Mouse (Mus musculus) liver, adult 2 months (tissue): ENCODE results near the gene Ofcc1. TPM values are rescaled to one million over a fixed set of nuclear protein-coding genes. Genes with fewer than 3 reads are reported as not detected.

Experiments
- DNase-seq: peaks from one replicate; pipeline ENCODE4 v3.0.0-alpha.2; 2011; ENCODE audit warnings: low read depth, low spot score; ENCODE audit errors: extremely low read depth
- H3K27ac ChIP-seq: fragments of 200-500 bp; replicated peaks from 2 replicates; pipeline ENCODE4 v1.5.1; 2012; ENCODE audit warnings: low read depth, mild to moderate bottlenecking, control low read depth, inconsistent platforms, low read length; ENCODE audit not compliant: insufficient read depth
- H3K27me3 ChIP-seq: fragments of 200-500 bp; 2 replicates; pipeline ENCODE4 v1.6.1; 2012; ENCODE audit warnings: mild to moderate bottlenecking, moderate library complexity, low read length, inconsistent platforms; ENCODE audit not compliant: control insufficient read depth, insufficient read depth
- H3K36me3 ChIP-seq: fragments of 200-500 bp; 2 replicates; pipeline ENCODE4 v1.6.1; 2012; ENCODE audit warnings: low read length, inconsistent platforms; ENCODE audit not compliant: control insufficient read depth, insufficient read depth
- H3K4me1 ChIP-seq: fragments of 200-500 bp; 2 replicates; pipeline ENCODE4 v1.6.1; 2011; ENCODE audit warnings: low read length; ENCODE audit not compliant: control insufficient read depth, insufficient read depth
- H3K4me3 ChIP-seq: fragments of 200-500 bp; 2 replicates; pipeline ENCODE4 v1.5.1; 2011; ENCODE audit warnings: low read depth, mild to moderate bottlenecking, control low read depth, low read length, moderate library complexity; ENCODE audit not compliant: insufficient read depth
- H3K79me2 ChIP-seq: fragments of 200-500 bp; 2 replicates; pipeline ENCODE4 v1.6.1; 2012; ENCODE audit warnings: inconsistent platforms, mild to moderate bottlenecking, low read length, moderate library complexity; ENCODE audit not compliant: control insufficient read depth, insufficient read depth
- H3K9ac ChIP-seq: fragments of 200-500 bp; 2 replicates; pipeline ENCODE4 v1.6.1; 2012; ENCODE audit warnings: low read depth, mild to moderate bottlenecking, control low read depth, inconsistent platforms, low read length
- CTCF ChIP-seq: fragments of 200-500 bp; IDR thresholded peaks from 2 replicates; pipeline ENCODE4 v1.5.1; 2011; ENCODE audit warnings: low read depth, low read length, control low read depth
- POLR2A ChIP-seq: fragments of 200-500 bp; IDR thresholded peaks from 2 replicates; pipeline ENCODE4 v1.6.1; 2011; ENCODE audit warnings: low read length, control low read depth; ENCODE audit not compliant: insufficient read depth; ENCODE audit errors: extremely low read depth
- WGBS: fragments of 180-500 bp; shearing (Covaris S2); methylation state at CpG from one replicate; pipeline ENCODE4 v1.1.7; 2018; 5-methylcytosine and 5-hydroxymethylcytosine counted together
- polyA plus RNA-seq: library from polyadenylated mRNA; depleted of rRNA; stranded (reverse); fragments of >200 nt; gene quantifications from 2 replicates; pipeline ENCODE4 v1.2.3, GENCODE M21; 2012
- total RNA-seq: library from RNA; depleted of rRNA; stranded (reverse); fragments of >200 nt; gene quantifications from 2 replicates; pipeline ENCODE4 v1.2.3, GENCODE M21; 2014

Gene Ofcc1
- total and polyA plus RNA-seq, 2 experiments = not detected

GRCm38 (mm10) chr13:40028827-40029226 is 332.4 kb downstream of the Ofcc1 start:
- H3K9ac ChIP-seq = no peak overlapping the region
- no peaks in the 10 kb centered on the region for H3K79me2 ChIP-seq
- DNase-seq = no peak
- no peaks in the 10 kb centered on the region for H3K27me3 ChIP-seq
- no peak overlapping the region for H3K4me3 ChIP-seq
- no peaks in the 10 kb centered on the region for H3K36me3 ChIP-seq
- no peak for TF ChIP-seq POLR2A
- no peak for TF ChIP-seq CTCF
- H3K4me1 ChIP-seq = no peaks in the 10 kb centered on the region
- no peak overlapping the region for H3K27ac ChIP-seq
- 88% methylated on average over 4 of the region's 4 CpGs for WGBS

GRCm38 (mm10) chr13:40025816-40026215 is 335.4 kb downstream of the Ofcc1 start:
- no peaks in the 10 kb centered on the region for H3K4me1 ChIP-seq
- H3K9ac ChIP-seq = no peak overlapping the region
- H3K27me3 ChIP-seq = no peaks in the 10 kb centered on the region
- no peaks in the 10 kb centered on the region for H3K36me3 ChIP-seq
- no peak overlapping the region for H3K27ac ChIP-seq
- WGBS = 95% methylated on average over 4 of the region's 4 CpGs
- TF ChIP-seq POLR2A (no peak), CTCF (no peak)
- no peaks in the 10 kb centered on the region for H3K79me2 ChIP-seq
- no peak overlapping the region for H3K4me3 ChIP-seq
- DNase-seq = no peak

- 87% methylated on average over 8 of the region's 8 CpGs for WGBS
- no peak for DNase-seq
- Histone ChIP-seq H3K4me1 (no peaks in the 10 kb centered on the region), H3K27me3 (no peaks in the 10 kb centered on the region), H3K27ac (no peak overlapping the region), H3K36me3 (no peaks in the 10 kb centered on the region), H3K4me3 (no peak overlapping the region), H3K9ac (no peak overlapping the region), H3K79me2 (no peaks in the 10 kb centered on the region)
- TF ChIP-seq CTCF (no peak), POLR2A (no peak)
These were observed 338.0 kb downstream of the Ofcc1 start for GRCm38 (mm10) chr13:40023201-40023777.

- WGBS = 45% methylated on average over 1 of the region's 1 CpGs
- Histone ChIP-seq H3K36me3 (no peaks in the 10 kb centered on the region), H3K27ac (no peak overlapping the region), H3K27me3 (no peaks in the 10 kb centered on the region), H3K4me3 (no peak overlapping the region), H3K79me2 (no peaks in the 10 kb centered on the region), H3K9ac (no peak overlapping the region), H3K4me1 (no peaks in the 10 kb centered on the region)
- TF ChIP-seq POLR2A (no peak), CTCF (no peak)
- DNase-seq = no peak
These were observed 338.6 kb downstream of the Ofcc1 start for GRCm38 (mm10) chr13:40022609-40023008.

- H3K36me3 ChIP-seq = no peaks in the 10 kb centered on the region
- WGBS = 83% methylated on average over 8 of the region's 8 CpGs
- H3K27ac ChIP-seq = no peak overlapping the region
- no peaks in the 10 kb centered on the region for H3K27me3 ChIP-seq
- DNase-seq = no peak
- no peaks in the 10 kb centered on the region for H3K79me2 ChIP-seq
- H3K4me1 ChIP-seq = no peaks in the 10 kb centered on the region
- no peak overlapping the region for H3K4me3 ChIP-seq
- no peak for TF ChIP-seq CTCF
- TF ChIP-seq POLR2A = no peak
- H3K9ac ChIP-seq = no peak overlapping the region
These were observed 361.0 kb downstream of the Ofcc1 start for GRCm38 (mm10) chr13:40000236-40000635.

GRCm38 (mm10) chr13:39997901-39998300 is 363.3 kb downstream of the Ofcc1 start:
- Histone ChIP-seq H3K4me1 (no peaks in the 10 kb centered on the region), H3K27me3 (no peaks in the 10 kb centered on the region)
- no peak for DNase-seq

More at GRCm38 (mm10) chr13:39997901-39998300, 363.3 kb downstream of the Ofcc1 start:
- Histone ChIP-seq H3K36me3 (no peaks in the 10 kb centered on the region), H3K4me3 (no peak overlapping the region), H3K27ac (no peak overlapping the region), H3K79me2 (no peaks in the 10 kb centered on the region), H3K9ac (no peak overlapping the region)
- TF ChIP-seq CTCF = no peak
- no peak for TF ChIP-seq POLR2A
- WGBS = 80% methylated on average over 4 of the region's 4 CpGs
